16 mouse cellular contexts compared by ENCODE assay signal in the genomic region with DNA sequence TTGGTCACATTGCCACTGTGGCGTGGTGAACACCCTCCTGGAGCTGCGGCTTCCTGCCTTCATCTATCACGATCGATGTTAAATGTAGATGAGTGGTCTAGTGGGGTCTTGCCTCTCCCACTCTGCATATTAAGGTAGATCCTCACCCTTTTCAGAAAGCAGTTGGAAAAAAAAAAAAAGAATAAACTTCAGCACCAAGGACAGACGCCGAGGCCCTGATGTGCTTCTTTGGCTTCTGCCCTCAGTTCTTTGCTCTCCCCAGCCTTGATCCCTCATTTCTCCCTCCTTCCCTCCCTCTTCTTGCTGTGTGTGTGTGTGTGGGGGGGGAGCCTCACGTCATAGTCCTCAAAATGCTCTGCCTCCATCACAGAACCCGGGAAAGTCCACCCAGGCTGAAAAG. TPM values are rescaled to one million over a fixed set of nuclear protein-coding genes. Genes with fewer than 3 reads are reported as not detected.
DNase-seq lines count a peak whose midpoint lies in the region; ATAC-seq and TF ChIP-seq lines count a peak whose summit lies in the region.
"Had no signal": no experiment of that assay in that cellular context is flagged by ENCODE, and none has a peak within 500 bp of the region (broad histone marks: within the 10 kb centered on the region; RNA-seq: fewer than 3 reads in every experiment).

No protein-coding gene starts in this region.

- no peak overlapping the region for H3K9ac ChIP-seq in heart, embryonic 12.5 days
- H3K9ac ChIP-seq in neural tube, embryonic 13.5 days: no peak overlapping the region
- H3K9ac ChIP-seq in hindbrain, postnatal 0 days (replicated peaks; ENCODE audit: low read length): no peak overlapping the region
- H3K9ac ChIP-seq: limb, embryonic 15.5 days; stomach, embryonic 15.5 days had no signal

- no peak for ATAC-seq in heart, embryonic 12.5 days (ENCODE audit: insufficient number of reproducible peaks, low FRiP score)
- no peak for ATAC-seq in neural tube, embryonic 13.5 days (ENCODE audit: low read depth)
- no peak for ATAC-seq in hindbrain, postnatal 0 days
- no peak for ATAC-seq in inflammation-experienced regulatory T-cells, adult 6 months
- ATAC-seq: lung, postnatal 0 days had no signal

- H3K4me3 ChIP-seq in heart, embryonic 12.5 days: peak overlapping the region; percentile 37
- no peak overlapping the region for H3K4me3 ChIP-seq in neural tube, embryonic 13.5 days
- no peak overlapping the region for H3K4me3 ChIP-seq in hindbrain, postnatal 0 days (ENCODE audit: low read length)
- no peak overlapping the region for H3K4me3 ChIP-seq in olfactory bulb, adult 2 months (ENCODE audit: insufficient read depth, low read depth, low read length)
- H3K4me3 ChIP-seq: limb, embryonic 15.5 days; stomach, embryonic 15.5 days had no signal

- TF ChIP-seq CTCF in hindbrain, postnatal 0 days (IDR thresholded peaks at IDR 0.05; ENCODE audit: low read depth): no peak
- no peak for TF ChIP-seq CTCF in olfactory bulb, adult 2 months (IDR thresholded peaks at IDR 0.05; ENCODE audit: insufficient read depth, low read depth, low read length)

- peaks cover 17% of the 10 kb centered on the region for H3K4me1 ChIP-seq in heart, embryonic 12.5 days (replicated peaks)
- H3K4me1 ChIP-seq in neural tube, embryonic 13.5 days (replicated peaks): peaks cover 31% of the 10 kb centered on the region
- peaks cover 9% of the 10 kb centered on the region; the same call in 1 of the 2 replicates for H3K4me1 ChIP-seq in hindbrain, postnatal 0 days (ENCODE audit: insufficient read depth, low read length)
- H3K4me1 ChIP-seq in olfactory bulb, adult 2 months (ENCODE audit: control insufficient read depth, insufficient read depth, low read length): peaks cover 31% of the 10 kb centered on the region
- H3K4me1 ChIP-seq: limb, embryonic 15.5 days; stomach, embryonic 15.5 days had no signal

- peaks cover 34% of the 10 kb centered on the region for H3K36me3 ChIP-seq in heart, embryonic 12.5 days
- peaks cover 42% of the 10 kb centered on the region for H3K36me3 ChIP-seq in neural tube, embryonic 13.5 days
- peaks cover 28% of the 10 kb centered on the region for H3K36me3 ChIP-seq in hindbrain, postnatal 0 days (ENCODE audit: insufficient read depth, low read length)

- TF ChIP-seq POLR2A in olfactory bulb, adult 2 months (IDR thresholded peaks at IDR 0.05; ENCODE audit: insufficient read depth, low read depth, low read length): no peak

- H3K4me2 ChIP-seq in heart, embryonic 12.5 days: peak overlapping the region; percentile 11
- H3K4me2 ChIP-seq in neural tube, embryonic 13.5 days: no peak overlapping the region
- no peak overlapping the region for H3K4me2 ChIP-seq in hindbrain, postnatal 0 days (ENCODE audit: low read depth, low read length)
- H3K4me2 ChIP-seq: limb, embryonic 15.5 days; stomach, embryonic 15.5 days had no signal

- H3K9me3 ChIP-seq in heart, embryonic 12.5 days (replicated peaks): no peaks in the 10 kb centered on the region
- no peaks in the 10 kb centered on the region for H3K9me3 ChIP-seq in neural tube, embryonic 13.5 days
- H3K9me3 ChIP-seq in hindbrain, postnatal 0 days (ENCODE audit: low read length): no peaks in the 10 kb centered on the region
- H3K9me3 ChIP-seq: limb, embryonic 15.5 days; stomach, embryonic 15.5 days had no signal

- no peak for DNase-seq in heart, adult 9 months (ENCODE audit: low spot score in 2 of 2)
- no peak for DNase-seq in neural tube, embryonic 10.5 days (ENCODE audit: extremely low spot score, low spot score)
- DNase-seq in hindbrain, postnatal 0 days (ENCODE audit: low spot score): no peak
- DNase-seq in cerebellum, adult 18-20 months: no peak
- DNase-seq: cerebellum, adult 9-11 months; kidney, adult 8-10 months; right cerebral cortex, postnatal 4 days had no signal

- peak overlapping the region; percentile 50 for H3K27ac ChIP-seq in heart, embryonic 12.5 days (ENCODE audit: poor library complexity, severe bottlenecking)
- H3K27ac ChIP-seq in neural tube, embryonic 13.5 days (replicated peaks): peak overlapping the region; percentile 65
- peak overlapping the region; percentile 34; the same call in 1 of the 2 replicates for H3K27ac ChIP-seq in hindbrain, postnatal 0 days
- H3K27ac ChIP-seq in olfactory bulb, adult 2 months (ENCODE audit: insufficient read depth, low read depth, low read length): peak overlapping the region; percentile 60
- H3K27ac ChIP-seq: limb, embryonic 15.5 days; stomach, embryonic 15.5 days had no signal

- peaks cover 21% of the 10 kb centered on the region; the same call in 1 of the 2 replicates for H3K27me3 ChIP-seq in heart, embryonic 12.5 days (replicated peaks)
- no peaks in the 10 kb centered on the region for H3K27me3 ChIP-seq in neural tube, embryonic 13.5 days
- no peaks in the 10 kb centered on the region for H3K27me3 ChIP-seq in hindbrain, postnatal 0 days (ENCODE audit: insufficient read depth, low read length)
- H3K27me3 ChIP-seq: limb, embryonic 15.5 days; stomach, embryonic 15.5 days had no signal

- WGBS in heart, embryonic 12.5 days: 40% methylated on average over 8 of the region's 8 CpGs
- WGBS in neural tube, embryonic 13.5 days: 45% methylated on average over 8 of the region's 8 CpGs
- WGBS in hindbrain, postnatal 0 days: 32% methylated on average over 8 of the region's 8 CpGs
- 35% methylated on average over 8 of the region's 8 CpGs for WGBS in olfactory bulb, adult 2 months

RNA-seq across cellular contexts. Expression of a gene that starts 1.3 kb away (rescaled TPM):
- polyA plus RNA-seq in heart, embryonic 12.5 days (2016; fragmentation: Nextera tagmentation; extraction: Ambion mirVana): 5,688 and 5,948 TPM in 2 replicates
- 0.36 and 6.1 TPM in 2 replicates for polyA plus RNA-seq in neural tube, embryonic 13.5 days (2015; fragmentation: Nextera tagmentation; extraction: Ambion mirVana)
- 0.58 and 1.8 TPM in 2 replicates for total RNA-seq in hindbrain, postnatal 0 days (2014; rRNA removed)
- 2.0 and 2.6 TPM in 2 replicates for polyA plus RNA-seq in hindbrain, postnatal 0 days (2015; fragmentation: Nextera tagmentation; extraction: Ambion mirVana)
- polyA plus RNA-seq in olfactory bulb, adult 2 months (2012; ENCODE audit: insufficient read depth, insufficient read length, low replicate concordance, missing spikeins): not detected in 2 replicates
- polyA plus RNA-seq in inflammation-experienced regulatory T-cells, adult 6 months (2017; shearing (Covaris generic)): not detected
- total RNA-seq: layer of hippocampus, postnatal 25 days had no signal
- polyA plus RNA-seq: limb, embryonic 15.5 days had no signal

RNA-seq across cellular contexts. Expression of a gene that starts 16.3 kb away (rescaled TPM):
- 276 and 282 TPM in 2 replicates for polyA plus RNA-seq in heart, embryonic 12.5 days (2016; fragmentation: Nextera tagmentation; extraction: Ambion mirVana)
- 0.43 TPM in 1 of 2 replicates, not detected in the other for polyA plus RNA-seq in neural tube, embryonic 13.5 days (2015; fragmentation: Nextera tagmentation; extraction: Ambion mirVana)
- 1.3 TPM in 1 of 2 replicates, not detected in the other for total RNA-seq in hindbrain, postnatal 0 days (2014; rRNA removed)
- polyA plus RNA-seq in hindbrain, postnatal 0 days (2015; fragmentation: Nextera tagmentation; extraction: Ambion mirVana): 0.19 and 0.72 TPM in 2 replicates
- not detected in 2 replicates for polyA plus RNA-seq in olfactory bulb, adult 2 months (2012; ENCODE audit: insufficient read depth, insufficient read length, low replicate concordance, missing spikeins)
- not detected for polyA plus RNA-seq in inflammation-experienced regulatory T-cells, adult 6 months (2017; shearing (Covaris generic))
- total RNA-seq: gastrocnemius, adult 8-10 months; layer of hippocampus, postnatal 25 days had no signal
- polyA plus RNA-seq: lung, postnatal 0 days; stomach, embryonic 15.5 days had no signal

RNA-seq across cellular contexts. Expression of a gene that starts 36.8 kb away (rescaled TPM):
- 7.8 and 9.3 TPM in 2 replicates for polyA plus RNA-seq in heart, embryonic 12.5 days (2016; fragmentation: Nextera tagmentation; extraction: Ambion mirVana)
- 31.7 and 32.4 TPM in 2 replicates for polyA plus RNA-seq in neural tube, embryonic 13.5 days (2015; fragmentation: Nextera tagmentation; extraction: Ambion mirVana)
- 58.6 and 60.7 TPM in 2 replicates for total RNA-seq in hindbrain, postnatal 0 days (2014; rRNA removed)
- polyA plus RNA-seq in hindbrain, postnatal 0 days (2015; fragmentation: Nextera tagmentation; extraction: Ambion mirVana): 22.0 and 24.4 TPM in 2 replicates
- not detected in 2 replicates for polyA plus RNA-seq in olfactory bulb, adult 2 months (2012; ENCODE audit: insufficient read depth, insufficient read length, low replicate concordance, missing spikeins)
- 1 to 10 TPM; 3.8 to 7.0 (median 6.3) TPM for polyA plus RNA-seq in inflammation-experienced regulatory T-cells, adult 6 months (2017; shearing (Covaris generic))

RNA-seq across cellular contexts. Expression of a gene that starts 37.0 kb away (rescaled TPM):
- 15.5 and 17.0 TPM in 2 replicates for polyA plus RNA-seq in heart, embryonic 12.5 days (2016; fragmentation: Nextera tagmentation; extraction: Ambion mirVana)
- polyA plus RNA-seq in neural tube, embryonic 13.5 days (2015; fragmentation: Nextera tagmentation; extraction: Ambion mirVana): 19.9 and 20.9 TPM in 2 replicates
- 46.0 and 52.4 TPM in 2 replicates for total RNA-seq in hindbrain, postnatal 0 days (2014; rRNA removed)
- 9.3 and 10.6 TPM in 2 replicates for polyA plus RNA-seq in hindbrain, postnatal 0 days (2015; fragmentation: Nextera tagmentation; extraction: Ambion mirVana)
- polyA plus RNA-seq in olfactory bulb, adult 2 months (2012; ENCODE audit: insufficient read depth, insufficient read length, low replicate concordance, missing spikeins): not detected in 2 replicates
- 10 to 100 TPM in 1 of 3 experiments, 1 to 10 TPM in 2; 9.2 to 12.0 (median 9.5) TPM for polyA plus RNA-seq in inflammation-experienced regulatory T-cells, adult 6 months (2017; shearing (Covaris generic))

Comparison
In these comparisons a context has a peak if more than half of its experiments do, and no peak if none do; other contexts are left out.
1. RNA of a gene that starts 1.3 kb away (polyA plus RNA-seq): 5,688 to 5,948 TPM in heart, embryonic 12.5 days; 0.36 to 6.1 TPM in neural tube, embryonic 13.5 days, 2.0 to 2.6 TPM in hindbrain, postnatal 0 days, not detected in olfactory bulb, adult 2 months and not detected in inflammation-experienced regulatory T-cells, adult 6 months; every median in the first group is over 100 times any median in the second.
2. RNA of a gene that starts 16.3 kb away (polyA plus RNA-seq): 276 to 282 TPM in heart, embryonic 12.5 days; 0.43 TPM in neural tube, embryonic 13.5 days, 0.19 to 0.72 TPM in hindbrain, postnatal 0 days, not detected in olfactory bulb, adult 2 months and not detected in inflammation-experienced regulatory T-cells, adult 6 months; every median in the first group is over 100 times any median in the second.
3. Peak in every context shown above with its lines, with median percentiles within 50 percentile points of each other: H3K27ac ChIP-seq.